Mouse (Mus musculus) heart, embryonic 16.5 days (tissue): ENCODE results near the gene Meaf6. TPM values are rescaled to one million over a fixed set of nuclear protein-coding genes. Genes with fewer than 3 reads are reported as not detected.

Experiments
- ATAC-seq: fragments of 200-750 bp; cut with Nextera tagmentation; replicated peaks from 2 replicates; pipeline ENCODE4 v1.8.0; 2017; ENCODE audit warnings: moderate number of reproducible peaks; ENCODE audit not compliant: insufficient read depth, low FRiP score; ENCODE audit errors: extremely low read depth
- H3K27ac ChIP-seq: fragments of 300-500 bp; sonication (generic); 2 replicates; pipeline ENCODE4 v1.5.1; 2014; ENCODE audit warnings: mild to moderate bottlenecking, low read length, control low read depth, moderate library complexity
- H3K27me3 ChIP-seq: fragments of 300-500 bp; sonication (generic); 2 replicates; pipeline ENCODE4 v1.6.1; 2014; ENCODE audit warnings: low read length, mixed read lengths; ENCODE audit not compliant: control insufficient read depth, insufficient read depth
- H3K36me3 ChIP-seq: fragments of 300-500 bp; sonication (generic); 2 replicates; pipeline ENCODE4 v1.6.1; 2014; ENCODE audit not compliant: control insufficient read depth, insufficient read depth
- H3K4me1 ChIP-seq: fragments of 300-500 bp; sonication (generic); 2 replicates; pipeline ENCODE4 v1.6.1; 2014; ENCODE audit warnings: low read length, mixed read lengths; ENCODE audit not compliant: control insufficient read depth, insufficient read depth
- H3K4me2 ChIP-seq: fragments of 300-500 bp; sonication (generic); 2 replicates; pipeline ENCODE4 v1.6.1; 2014; ENCODE audit warnings: low read depth, mild to moderate bottlenecking, control low read depth, low read length
- H3K4me3 ChIP-seq: fragments of 300-500 bp; sonication (generic); 2 replicates; pipeline ENCODE4 v1.5.1; 2014; ENCODE audit warnings: mild to moderate bottlenecking, control low read depth, low read length
- H3K9ac ChIP-seq: fragments of 300-500 bp; sonication (generic); 2 replicates; pipeline ENCODE4 v1.6.1; 2014; ENCODE audit warnings: low read length, control low read depth
- H3K9me3 ChIP-seq: fragments of 300-500 bp; sonication (generic); replicated peaks from 2 replicates; pipeline ENCODE4 v1.6.1; 2016; ENCODE audit warnings: low read length; ENCODE audit not compliant: control insufficient read depth
- WGBS: fragments of 180-500 bp; shearing (Covaris S2); extraction: QIAGEN DNeasy Blood & Tissue Kit; methylation state at CpG from one replicate; pipeline ENCODE4 v1.1.7; 2014; 5-methylcytosine and 5-hydroxymethylcytosine counted together
- polyA plus RNA-seq: library from polyadenylated mRNA; unstranded; fragments of >200 nt; fragmentation: Nextera tagmentation; extraction: Ambion mirVana; gene quantifications from 2 replicates; pipeline ENCODE4 v1.2.1, GENCODE M21; 2015

Gene Meaf6
- polyA plus RNA-seq, 1 experiment from 2014 or later: 40.5 TPM

DNA sequence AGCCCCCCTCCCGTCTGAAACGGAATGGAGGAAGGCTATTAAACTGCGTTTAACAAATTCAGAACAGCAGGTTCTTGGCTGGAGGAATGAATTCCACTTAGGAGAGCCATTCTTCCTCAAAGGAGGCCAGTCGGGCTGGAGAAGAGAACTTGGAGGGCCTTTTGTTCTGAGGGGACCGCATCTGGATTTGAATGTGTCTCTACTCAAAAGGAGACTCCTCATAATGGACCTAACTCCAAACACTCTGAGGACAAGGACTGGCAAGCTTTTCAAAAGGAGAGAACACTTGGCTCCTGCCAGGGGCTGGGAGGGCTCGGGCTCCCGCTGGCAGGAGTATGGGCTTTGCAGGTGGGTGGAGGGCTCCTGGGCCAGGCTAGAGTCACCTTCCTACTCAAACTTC, 59.7 kb downstream of the Meaf6 start:
- H3K27me3 ChIP-seq: peaks cover 17% of the 10 kb centered on the region
- no peak overlapping the region for H3K4me3 ChIP-seq
- no peak for ATAC-seq
- no peak overlapping the region for H3K9ac ChIP-seq
- no peaks in the 10 kb centered on the region for H3K36me3 ChIP-seq
- H3K9me3 ChIP-seq: no peaks in the 10 kb centered on the region
- WGBS: 48% methylated on average over 7 of the region's 7 CpGs
- H3K4me2 ChIP-seq: no peak overlapping the region
- no peaks in the 10 kb centered on the region for H3K4me1 ChIP-seq
- H3K27ac ChIP-seq: no peak overlapping the region

DNA sequence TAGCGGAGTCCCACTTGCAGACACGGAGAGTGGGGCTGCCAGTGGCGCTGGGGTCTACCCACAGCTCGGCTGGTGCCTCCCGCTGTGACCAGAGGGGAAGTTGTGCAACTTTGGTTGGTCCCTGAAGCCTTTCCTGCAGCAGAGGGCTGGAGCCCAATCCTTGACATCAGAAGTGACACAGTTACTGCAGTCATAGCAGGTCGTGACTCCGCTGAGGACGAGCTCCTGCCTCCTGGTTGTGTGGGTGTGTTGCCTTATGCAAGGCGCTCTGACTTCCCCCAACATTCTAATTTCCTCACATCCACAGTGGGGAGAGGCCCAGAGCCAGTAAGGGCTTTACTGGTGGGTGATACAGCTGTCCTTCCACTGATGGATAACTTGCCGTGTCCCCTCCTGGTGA, 60.3 kb downstream of the Meaf6 start:
- Histone ChIP-seq H3K27ac (no peak overlapping the region), H3K4me1 (no peaks in the 10 kb centered on the region), H3K27me3 (peaks cover 17% of the 10 kb centered on the region)

DNA sequence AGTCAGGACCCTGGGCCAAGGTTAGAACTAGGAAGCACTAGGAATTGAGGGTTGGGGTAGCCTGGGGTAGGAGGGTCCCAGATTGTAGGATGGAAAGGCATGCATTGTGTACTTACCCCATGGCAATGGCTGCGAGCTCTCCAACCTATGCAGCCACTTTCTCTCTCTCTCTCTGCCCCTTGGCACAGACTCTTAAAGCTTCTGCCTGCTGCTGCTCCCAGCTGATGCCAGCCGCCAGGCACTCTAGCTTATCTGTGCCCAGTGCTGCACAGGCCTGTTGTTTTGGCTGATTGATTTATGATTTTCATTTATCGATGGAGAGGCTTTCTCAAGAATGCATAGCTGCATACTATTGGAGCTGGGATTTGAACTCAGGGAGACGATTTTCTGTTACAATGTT, 63.0 kb downstream of the Meaf6 start:
- peaks cover 19% of the 10 kb centered on the region for H3K27me3 ChIP-seq
- no peak overlapping the region for H3K4me3 ChIP-seq
- no peak overlapping the region for H3K4me2 ChIP-seq
- H3K36me3 ChIP-seq: no peaks in the 10 kb centered on the region
- no peak overlapping the region for H3K9ac ChIP-seq
- H3K27ac ChIP-seq: no peak overlapping the region
- H3K4me1 ChIP-seq: no peaks in the 10 kb centered on the region
- WGBS: 85% methylated on average over 4 of the region's 4 CpGs
- no peak for ATAC-seq
- no peaks in the 10 kb centered on the region for H3K9me3 ChIP-seq

More for the DNA sequence above, 60.3 kb downstream of the Meaf6 start:
- Histone ChIP-seq H3K4me2 (no peak overlapping the region), H3K9me3 (no peaks in the 10 kb centered on the region), H3K4me3 (no peak overlapping the region), H3K9ac (no peak overlapping the region), H3K36me3 (no peaks in the 10 kb centered on the region)
- no peak for ATAC-seq
- 21% methylated on average over 10 of the region's 10 CpGs for WGBS

DNA sequence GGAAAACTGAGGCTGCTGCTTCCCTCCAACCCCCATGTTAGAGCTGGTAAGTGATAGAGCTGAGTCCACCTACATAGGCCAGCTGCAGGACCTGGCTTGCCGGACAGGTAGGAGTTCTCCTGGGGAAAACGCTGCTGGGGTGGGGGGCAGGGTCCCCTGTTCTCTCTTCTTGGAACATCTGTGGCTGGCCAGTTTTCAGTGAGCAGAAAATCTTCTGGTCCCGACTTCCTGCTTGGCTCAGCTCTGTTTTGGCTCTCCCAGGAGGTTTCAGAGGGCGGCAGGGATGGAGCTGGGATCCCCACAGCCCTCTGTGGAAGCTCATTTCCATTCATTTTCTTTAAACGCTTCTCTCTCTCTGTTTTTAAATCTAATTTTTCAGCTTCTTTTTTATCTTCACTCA, 64.5 kb downstream of the Meaf6 start:
- no peak overlapping the region for H3K4me2 ChIP-seq
- H3K27me3 ChIP-seq: peaks cover 13% of the 10 kb centered on the region
- H3K36me3 ChIP-seq: no peaks in the 10 kb centered on the region
- no peaks in the 10 kb centered on the region for H3K9me3 ChIP-seq
- WGBS: 40% methylated on average over 5 of the region's 5 CpGs
- no peak for ATAC-seq
- H3K27ac ChIP-seq: no peak overlapping the region
- H3K4me1 ChIP-seq: no peaks in the 10 kb centered on the region
- H3K4me3 ChIP-seq: no peak overlapping the region
- no peak overlapping the region for H3K9ac ChIP-seq

DNA sequence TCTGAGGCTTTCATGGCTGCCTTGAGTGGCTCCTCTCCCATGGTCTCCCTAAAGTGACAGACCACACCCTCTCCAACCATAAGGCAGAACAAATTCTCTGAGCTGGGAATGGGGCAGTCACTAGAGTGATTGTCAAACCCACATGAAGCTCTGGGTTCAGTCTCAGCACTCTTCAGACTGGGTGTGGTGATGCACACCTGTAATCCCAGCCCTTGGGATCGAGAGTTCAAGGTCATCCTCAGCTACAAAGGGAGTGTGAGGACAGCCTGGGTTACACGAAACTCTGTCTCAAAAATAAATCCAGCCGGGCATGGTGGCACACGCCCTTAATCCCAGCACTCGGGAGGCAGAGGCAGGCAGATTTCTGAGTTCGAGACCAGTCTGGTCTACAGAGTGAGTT, 67.5 kb downstream of the Meaf6 start:
- H3K27me3 ChIP-seq: 0 out of 2 replicates have a peak, but pooled peaks cover 2% of the 10 kb centered on the region
- no peaks in the 10 kb centered on the region for H3K4me1 ChIP-seq
- no peak for ATAC-seq
- no peak overlapping the region for H3K4me3 ChIP-seq
- no peak overlapping the region for H3K4me2 ChIP-seq
- whole genome bisulfite sequencing: 73% methylated on average over 6 of the region's 6 CpGs
- no peaks in the 10 kb centered on the region for H3K36me3 ChIP-seq
- no peak overlapping the region for H3K27ac ChIP-seq
- no peaks in the 10 kb centered on the region for H3K9me3 ChIP-seq
- H3K9ac ChIP-seq: no peak overlapping the region

DNA sequence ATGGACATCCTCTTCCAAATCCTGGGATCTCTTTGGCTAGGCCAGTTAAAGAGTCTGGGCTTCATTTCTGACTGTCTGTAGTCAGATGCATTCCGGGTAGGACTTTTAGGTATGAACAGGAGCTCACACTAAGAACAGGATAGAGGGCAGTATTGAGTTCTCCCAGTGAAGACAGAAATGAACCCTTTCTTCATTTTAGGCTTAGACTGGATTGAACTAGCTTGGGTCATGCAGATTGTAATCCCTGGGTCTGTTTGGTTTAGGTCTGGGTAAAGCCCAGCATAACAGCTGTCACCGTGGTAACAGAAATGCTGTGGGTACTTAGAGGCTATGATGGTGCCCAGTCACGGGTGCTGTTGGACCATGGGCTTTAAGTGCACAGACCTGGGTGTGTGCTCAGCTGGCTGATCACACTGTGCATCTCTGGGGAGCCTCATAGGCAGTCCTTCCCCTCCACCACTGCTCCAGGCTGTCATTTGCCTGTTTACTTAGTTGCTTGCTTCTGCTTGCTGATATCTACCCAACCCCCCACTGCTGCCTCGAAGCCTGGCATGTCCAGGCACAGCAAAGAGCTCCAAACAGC, 68.8 kb downstream of the Meaf6 start:
- 62% methylated on average over 4 of the region's 4 CpGs for WGBS

DNA sequence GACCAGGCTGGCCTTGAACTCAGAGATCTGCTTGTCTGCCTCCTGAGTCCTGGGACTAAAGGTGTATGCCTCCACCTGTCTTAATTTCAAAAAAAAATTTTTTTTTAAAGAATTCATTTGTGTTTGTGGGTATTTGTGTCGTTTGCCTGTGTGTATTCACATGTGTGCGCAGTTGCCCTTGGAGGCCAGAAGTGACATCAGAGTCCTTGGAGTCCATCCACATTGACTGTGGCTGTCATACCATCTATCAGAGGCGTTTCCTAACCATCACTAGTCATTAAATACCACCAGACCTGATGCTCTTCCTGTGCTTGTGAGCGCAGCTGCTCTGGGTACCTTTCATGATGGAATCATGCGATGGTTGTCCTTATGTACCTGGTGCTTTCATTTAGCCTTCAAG, 70.7 kb downstream of the Meaf6 start:
- Histone ChIP-seq H3K4me1 (no peaks in the 10 kb centered on the region), H3K36me3 (no peaks in the 10 kb centered on the region), H3K4me3 (no peak overlapping the region), H3K9me3 (no peaks in the 10 kb centered on the region), H3K4me2 (no peak overlapping the region), H3K9ac (no peak overlapping the region), H3K27ac (no peak overlapping the region), H3K27me3 (0 out of 2 replicates have a peak, but pooled peaks cover 2% of the 10 kb centered on the region)
- ATAC-seq: no peak
- 77% methylated on average over 5 of the region's 5 CpGs for WGBS

More for the DNA sequence above, 68.8 kb downstream of the Meaf6 start:
- no peak overlapping the region for H3K4me2 ChIP-seq
- H3K4me1 ChIP-seq: no peaks in the 10 kb centered on the region
- H3K4me3 ChIP-seq: no peak overlapping the region
- no peak overlapping the region for H3K9ac ChIP-seq
- H3K27ac ChIP-seq: no peak overlapping the region
- 0 out of 2 replicates have a peak, but pooled peaks cover 2% of the 10 kb centered on the region for H3K27me3 ChIP-seq
- H3K9me3 ChIP-seq: no peaks in the 10 kb centered on the region
- no peaks in the 10 kb centered on the region for H3K36me3 ChIP-seq
- no peak for ATAC-seq

DNA sequence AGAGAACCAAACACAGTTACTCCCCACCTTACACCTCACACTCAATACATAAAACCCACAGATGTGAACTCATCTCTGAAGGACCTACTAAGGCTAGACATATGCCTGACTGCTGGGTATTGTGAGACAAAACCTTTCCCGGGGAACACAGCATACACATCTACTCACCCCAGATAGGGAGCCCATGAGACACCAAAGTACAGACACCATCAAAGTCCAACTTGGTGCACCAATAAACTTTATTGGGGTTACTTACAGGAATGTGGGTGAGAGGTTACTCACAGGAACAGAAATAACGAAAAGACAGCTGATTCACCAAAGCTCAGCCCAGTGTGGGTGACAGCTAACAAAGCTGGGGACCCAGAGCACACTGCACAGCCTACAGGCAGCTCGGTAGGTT, 72.4 kb downstream of the Meaf6 start:
- no peak for ATAC-seq
- H3K27ac ChIP-seq: no peak overlapping the region
- H3K27me3 ChIP-seq: no peaks in the 10 kb centered on the region
- no peak overlapping the region for H3K4me2 ChIP-seq
- H3K9me3 ChIP-seq: no peaks in the 10 kb centered on the region
- no peaks in the 10 kb centered on the region for H3K36me3 ChIP-seq
- no peak overlapping the region for H3K4me3 ChIP-seq
- 61% methylated on average over 3 of the region's 3 CpGs for WGBS
- no peak overlapping the region for H3K9ac ChIP-seq
- H3K4me1 ChIP-seq: no peaks in the 10 kb centered on the region

DNA sequence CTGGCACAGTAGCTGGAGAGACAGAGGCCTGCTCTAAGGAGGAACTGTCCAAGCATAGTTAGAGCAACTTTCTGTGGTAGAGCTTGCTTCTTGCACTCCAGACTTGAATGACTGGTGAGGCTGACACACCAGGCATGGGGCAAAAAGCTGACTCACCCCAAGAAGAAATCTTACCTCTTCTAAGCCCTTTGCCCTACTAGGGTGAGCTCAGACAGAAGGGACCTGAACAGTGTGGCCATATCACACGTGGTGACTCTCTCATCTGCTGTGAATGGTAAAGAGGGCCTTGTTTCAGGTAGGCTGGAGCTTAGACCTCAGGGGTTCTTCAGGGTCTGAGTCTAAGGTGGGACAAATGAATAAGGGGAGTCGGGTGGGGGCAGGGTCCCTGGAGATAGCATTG, 73.1 kb downstream of the Meaf6 start:
- Histone ChIP-seq H3K4me3 (no peak overlapping the region), H3K4me1 (no peaks in the 10 kb centered on the region), H3K27ac (no peak overlapping the region), H3K4me2 (no peak overlapping the region), H3K9ac (no peak overlapping the region), H3K27me3 (no peaks in the 10 kb centered on the region), H3K36me3 (no peaks in the 10 kb centered on the region), H3K9me3 (no peaks in the 10 kb centered on the region)
- 73% methylated on average over 2 of the region's 2 CpGs for WGBS
- no peak for ATAC-seq
